Mouse (Mus musculus): Measurements from ENCODE around the gene Dnmt3b. TPM values are rescaled to one million over a fixed set of nuclear protein-coding genes. Genes with fewer than 3 reads are reported as not detected.
A peak's percentile ranks its signal among the peaks of the same experiment; 100 is the strongest.

Gene Dnmt3b
- polyA plus RNA-seq, 1 experiment from 2014 or later: 3.7 TPM

GRCm38 (mm10) chr2:153612594-153613281, 36.5 kb upstream of the Dnmt3b start:
- no peaks in the 10 kb centered on the region for H3K27me3 ChIP-seq
- ATAC-seq (replicated peaks): no peak
- H3K36me3 ChIP-seq: 0 out of 2 replicates have a peak, but pooled peaks cover 4% of the 10 kb centered on the region
- no peak overlapping the region for H3K4me2 ChIP-seq (replicated peaks)
- H3K27ac ChIP-seq (replicated peaks): peak overlapping the region; percentile 25
- WGBS: 26% methylated on average over 3 of the region's 3 CpGs
- no peak overlapping the region for H3K9ac ChIP-seq (replicated peaks)
- H3K4me1 ChIP-seq: peaks cover 39% of the 10 kb centered on the region
- no peaks in the 10 kb centered on the region for H3K9me3 ChIP-seq
- H3K4me3 ChIP-seq: no peak overlapping the region

- H3K36me3 ChIP-seq: peaks cover 44% of the 10 kb centered on the region
- H3K4me1 ChIP-seq: peaks cover 4% of the 10 kb centered on the region
- no peaks in the 10 kb centered on the region for H3K27me3 ChIP-seq
- H3K9me3 ChIP-seq: no peaks in the 10 kb centered on the region
- H3K9ac ChIP-seq (replicated peaks): no peak overlapping the region
- H3K27ac ChIP-seq (replicated peaks): no peak overlapping the region
- H3K4me3 ChIP-seq: no peak overlapping the region
- ATAC-seq (replicated peaks): no peak
- no peak overlapping the region for H3K4me2 ChIP-seq (replicated peaks)
- WGBS: 92% methylated on average over 3 of the region's 3 CpGs
These were observed 32.4 kb upstream of the Dnmt3b start for GRCm38 (mm10) chr2:153616893-153617292.

- Histone ChIP-seq H3K27ac (replicated peaks) (no peak overlapping the region), H3K4me3 (no peak overlapping the region), H3K9me3 (no peaks in the 10 kb centered on the region), H3K27me3 (no peaks in the 10 kb centered on the region), H3K9ac (replicated peaks) (no peak overlapping the region), H3K4me2 (replicated peaks) (no peak overlapping the region), H3K4me1 (0 out of 2 replicates have a peak, but pooled peaks cover 3% of the 10 kb centered on the region), H3K36me3 (peaks cover 55% of the 10 kb centered on the region)
- no peak for ATAC-seq (replicated peaks)
- 95% methylated on average over 6 of the region's 6 CpGs for WGBS
These were observed 30.8 kb upstream of the Dnmt3b start for GRCm38 (mm10) chr2:153618439-153618838.

DNA sequence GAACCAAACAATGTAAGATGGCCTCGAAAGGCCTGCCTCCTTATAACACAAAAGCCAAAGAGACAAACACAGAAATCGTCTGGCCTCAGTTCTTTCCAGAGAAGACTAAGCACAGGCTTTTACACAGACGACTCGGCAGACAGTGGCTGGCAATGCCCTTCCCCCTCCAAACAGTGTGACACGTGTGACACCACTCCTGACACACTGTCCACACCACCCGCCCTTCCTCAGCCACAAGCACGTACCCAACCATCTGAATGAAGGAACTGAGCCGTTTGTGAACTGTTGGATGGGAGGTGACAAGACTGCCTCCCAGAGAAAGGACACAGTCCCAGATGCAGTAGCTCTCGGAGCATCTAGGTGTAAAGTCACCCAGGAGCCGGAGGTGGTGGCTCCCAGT, 30.4 kb upstream of the Dnmt3b start:
- H3K4me3 ChIP-seq: no peak overlapping the region
- no peak overlapping the region for H3K4me2 ChIP-seq (replicated peaks)
- H3K9me3 ChIP-seq: no peaks in the 10 kb centered on the region
- peaks cover 57% of the 10 kb centered on the region for H3K36me3 ChIP-seq
- no peak overlapping the region for H3K9ac ChIP-seq (replicated peaks)
- no peak for ATAC-seq (replicated peaks)
- 84% methylated on average over 10 of the region's 10 CpGs for WGBS
- H3K27ac ChIP-seq (replicated peaks): no peak overlapping the region
- H3K27me3 ChIP-seq: no peaks in the 10 kb centered on the region
- H3K4me1 ChIP-seq: 0 out of 2 replicates have a peak, but pooled peaks cover 3% of the 10 kb centered on the region

DNA sequence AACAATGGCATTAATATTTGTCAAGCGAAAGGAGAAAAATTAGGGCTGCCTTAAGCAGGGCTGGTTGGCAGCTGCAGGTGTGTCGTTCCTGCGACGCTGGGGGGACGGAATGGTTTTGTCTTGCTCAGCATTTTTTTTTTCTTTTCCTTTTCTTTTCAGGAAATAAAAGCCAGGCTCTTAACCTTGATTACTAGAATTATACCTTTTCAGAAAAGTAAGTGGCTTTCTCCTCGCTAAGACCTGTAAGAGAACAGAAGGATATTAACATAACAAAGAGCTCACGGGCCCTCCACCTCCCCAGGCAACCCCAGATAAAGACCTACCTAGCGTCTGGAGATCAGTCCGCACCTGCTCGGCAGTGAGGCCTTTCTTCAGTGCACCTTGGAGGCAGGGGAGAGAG, 26.8 kb upstream of the Dnmt3b start:
- H3K27ac ChIP-seq (replicated peaks): no peak overlapping the region
- ATAC-seq (replicated peaks): no peak
- no peak overlapping the region for H3K9ac ChIP-seq (replicated peaks)
- H3K27me3 ChIP-seq: no peaks in the 10 kb centered on the region
- no peaks in the 10 kb centered on the region for H3K9me3 ChIP-seq
- 0 out of 2 replicates have a peak, but pooled peaks cover 3% of the 10 kb centered on the region for H3K4me1 ChIP-seq
- H3K4me3 ChIP-seq: no peak overlapping the region
- WGBS: 29% methylated on average over 10 of the region's 10 CpGs
- H3K36me3 ChIP-seq: peaks cover 84% of the 10 kb centered on the region
- H3K4me2 ChIP-seq (replicated peaks): no peak overlapping the region

DNA sequence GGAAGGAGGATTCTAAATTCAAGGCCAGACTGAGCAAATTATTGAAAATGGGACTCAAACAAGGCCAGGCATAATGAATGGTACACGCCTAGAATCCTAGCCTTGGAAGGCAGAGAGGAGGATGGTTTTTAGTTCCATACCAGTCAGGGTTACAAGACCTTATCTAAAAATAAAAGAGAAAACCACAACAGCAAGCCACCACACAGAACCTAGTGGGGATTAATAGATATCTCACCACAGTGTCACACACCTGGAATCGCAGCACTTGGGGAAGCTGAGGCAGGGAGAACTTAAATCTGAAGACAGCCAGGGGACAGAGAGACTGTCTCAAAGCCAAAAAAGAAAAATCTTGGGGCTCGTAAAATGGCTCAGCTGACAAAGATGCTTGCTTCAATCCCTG, 18.3 kb upstream of the Dnmt3b start:
- H3K27ac ChIP-seq (replicated peaks): no peak overlapping the region
- 0 out of 2 replicates have a peak overlapping the region, but pooled peaks have one; percentile 71 for H3K4me2 ChIP-seq (replicated peaks)
- H3K9me3 ChIP-seq: no peaks in the 10 kb centered on the region
- no peaks in the 10 kb centered on the region for H3K27me3 ChIP-seq
- 93% methylated on average over 3 of the region's 3 CpGs for WGBS
- H3K4me1 ChIP-seq: peaks cover 22% of the 10 kb centered on the region
- ATAC-seq (replicated peaks): no peak
- 0 out of 2 replicates have a peak overlapping the region, but pooled peaks have one; percentile 98 for H3K9ac ChIP-seq (replicated peaks)
- peaks cover 27% of the 10 kb centered on the region for H3K36me3 ChIP-seq
- H3K4me3 ChIP-seq: no peak overlapping the region

GRCm38 (mm10) chr2:153631976-153632870, 17.0 kb upstream of the Dnmt3b start, which contains the start of gene Commd7:
Gene Commd7, minus strand, starts transcription at chr2:153632781.
- WGBS: 6% methylated on average over 53 of the region's 53 CpGs
- ATAC-seq (replicated peaks): peak; percentile 91
- peak within 1 kb of the TSS; percentile 99 for H3K4me3 ChIP-seq

GRCm38 (mm10) chr2:153632871-153633226, 16.4 kb upstream of the Dnmt3b start:
- Histone ChIP-seq H3K4me1 (peaks cover 22% of the 10 kb centered on the region), H3K27me3 (no peaks in the 10 kb centered on the region), H3K27ac (replicated peaks) (peak overlapping the region; percentile 92), H3K9ac (replicated peaks) (peak overlapping the region; percentile 98), H3K9me3 (no peaks in the 10 kb centered on the region), H3K36me3 (peaks cover 9% of the 10 kb centered on the region), H3K4me2 (replicated peaks) (peak overlapping the region; percentile 71), H3K4me3 (peak overlapping the region; percentile 99)
- no peak for ATAC-seq (replicated peaks)
- 41% methylated on average over 2 of the region's 2 CpGs for WGBS

More at GRCm38 (mm10) chr2:153631976-153632870, 17.0 kb upstream of the Dnmt3b start, which contains the start of gene Commd7:
- Histone ChIP-seq H3K27me3 (no peaks in the 10 kb centered on the region), H3K9me3 (no peaks in the 10 kb centered on the region), H3K36me3 (peaks cover 15% of the 10 kb centered on the region), H3K4me2 (replicated peaks) (peak within 1 kb of the TSS; percentile 71), H3K9ac (replicated peaks) (peak within 1 kb of the TSS; percentile 98), H3K27ac (replicated peaks) (peak within 1 kb of the TSS; percentile 92), H3K4me1 (peaks cover 22% of the 10 kb centered on the region)

DNA sequence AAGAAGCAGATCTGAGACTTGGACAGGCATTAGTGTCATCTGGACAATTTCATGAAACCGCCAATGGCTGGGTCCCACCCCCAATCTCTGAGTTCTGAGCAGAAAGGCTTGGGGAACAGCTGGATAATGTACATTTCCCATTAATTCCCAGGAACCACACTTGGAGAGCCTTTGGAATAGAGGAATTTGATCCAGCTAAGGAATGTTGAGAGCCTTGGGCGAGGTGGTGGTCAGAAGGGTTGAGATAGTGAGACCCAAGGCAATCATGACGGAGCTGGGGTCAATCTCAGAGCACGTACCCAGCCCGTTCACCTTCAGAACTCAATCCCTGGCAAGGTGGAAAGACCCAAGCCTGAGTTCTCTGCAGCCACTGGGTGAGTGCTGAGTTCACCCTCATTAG, 16.0 kb upstream of the Dnmt3b start:
- H3K4me2 ChIP-seq (replicated peaks): no peak overlapping the region
- WGBS: 98% methylated on average over 5 of the region's 5 CpGs

GRCm38 (mm10) chr2:153638977-153639680, 10.1 kb upstream of the Dnmt3b start:
- Histone ChIP-seq H3K4me1 (no peaks in the 10 kb centered on the region), H3K9ac (replicated peaks) (no peak overlapping the region), H3K27me3 (no peaks in the 10 kb centered on the region), H3K27ac (replicated peaks) (no peak overlapping the region), H3K9me3 (no peaks in the 10 kb centered on the region), H3K4me3 (no peak overlapping the region), H3K36me3 (no peaks in the 10 kb centered on the region), H3K4me2 (replicated peaks) (no peak overlapping the region)
- ATAC-seq (replicated peaks): no peak
- 24% methylated on average over 15 of the region's 15 CpGs for WGBS

More for the DNA sequence above, 16.0 kb upstream of the Dnmt3b start:
- Histone ChIP-seq H3K4me1 (peaks cover 22% of the 10 kb centered on the region), H3K27ac (replicated peaks) (no peak overlapping the region), H3K27me3 (no peaks in the 10 kb centered on the region), H3K36me3 (peaks cover 5% of the 10 kb centered on the region), H3K9me3 (no peaks in the 10 kb centered on the region), H3K4me3 (no peak overlapping the region), H3K9ac (replicated peaks) (no peak overlapping the region)
- no peak for ATAC-seq (replicated peaks)

- Histone ChIP-seq H3K36me3 (no peaks in the 10 kb centered on the region), H3K27ac (replicated peaks) (no peak overlapping the region), H3K9me3 (no peaks in the 10 kb centered on the region), H3K4me3 (no peak overlapping the region), H3K4me2 (replicated peaks) (no peak overlapping the region), H3K4me1 (no peaks in the 10 kb centered on the region), H3K9ac (replicated peaks) (no peak overlapping the region), H3K27me3 (no peaks in the 10 kb centered on the region)
- WGBS: 22% methylated on average over 3 of the region's 3 CpGs
- ATAC-seq (replicated peaks): no peak
These were observed 6.8 kb upstream of the Dnmt3b start for GRCm38 (mm10) chr2:153642496-153642895.
